Mouse (Mus musculus) heart, embryonic 15.5 days (tissue): Measurements from ENCODE around the gene Gm17509. TPM values are rescaled to one million over a fixed set of nuclear protein-coding genes. Genes with fewer than 3 reads are reported as not detected.
A peak's percentile ranks its signal among the peaks of the same experiment; 100 is the strongest.
"Not testable (repeated sequence)": the region's sequence is repeated elsewhere in the genome, so short reads cannot be mapped to it uniquely, and the experiment has no call there.

Source experiments
- ATAC-seq: fragments of 200-750 bp; cut with Nextera tagmentation; replicated peaks from 2 replicates; pipeline ENCODE4 v1.8.0; 2017; ENCODE audit warnings: low read depth, moderate TSS enrichment; ENCODE audit not compliant: insufficient number of reproducible peaks, insufficient read depth, low FRiP score
- H3K27ac ChIP-seq: fragments of 300-500 bp; sonication (generic); 2 replicates; pipeline ENCODE4 v1.5.1; 2015; ENCODE audit warnings: mild to moderate bottlenecking, inconsistent platforms
- H3K27me3 ChIP-seq: fragments of 300-500 bp; sonication (generic); 2 replicates; pipeline ENCODE4 v1.6.1; 2015; ENCODE audit warnings: inconsistent platforms
- H3K36me3 ChIP-seq: fragments of 300-500 bp; sonication (generic); 2 replicates; pipeline ENCODE4 v1.6.1; 2015; ENCODE audit warnings: mild to moderate bottlenecking, inconsistent platforms
- H3K4me1 ChIP-seq: fragments of 300-500 bp; sonication (generic); replicated peaks from 2 replicates; pipeline ENCODE4 v1.6.1; 2015; ENCODE audit warnings: inconsistent platforms
- H3K4me2 ChIP-seq: fragments of 300-500 bp; sonication (generic); 2 replicates; pipeline ENCODE4 v1.6.1; 2015; ENCODE audit warnings: inconsistent platforms, mild to moderate bottlenecking, moderate library complexity
- H3K4me3 ChIP-seq: fragments of 300-500 bp; sonication (generic); 2 replicates; pipeline ENCODE4 v1.5.1; 2015; ENCODE audit warnings: mild to moderate bottlenecking, inconsistent platforms
- H3K9ac ChIP-seq: fragments of 300-500 bp; sonication (generic); 2 replicates; pipeline ENCODE4 v1.6.1; 2015; ENCODE audit warnings: mild to moderate bottlenecking, inconsistent platforms
- H3K9me3 ChIP-seq: fragments of 300-500 bp; sonication (generic); replicated peaks from 2 replicates; pipeline ENCODE4 v1.6.1; 2016; ENCODE audit warnings: inconsistent platforms
- WGBS: fragments of 180-500 bp; shearing (Covaris S2); methylation state at CpG from one replicate; pipeline ENCODE4 v1.1.7; 2015; ENCODE audit warnings: mixed read lengths; 5-methylcytosine and 5-hydroxymethylcytosine counted together
- polyA plus RNA-seq: library from polyadenylated mRNA; unstranded; fragments of >200 nt; fragmentation: Nextera tagmentation; extraction: Ambion mirVana; gene quantifications from 2 replicates; pipeline ENCODE4 v1.2.1, GENCODE M21; 2015

Gm17509 gene
- polyA plus RNA-seq, 1 experiment from 2014 or later = not detected

- Histone ChIP-seq H3K4me1 (no peaks in the 10 kb centered on the region), H3K27me3 (no peaks in the 10 kb centered on the region), H3K4me3 (no peak overlapping the region), H3K9ac (no peak overlapping the region), H3K27ac (no peak overlapping the region), H3K9me3 (no peaks in the 10 kb centered on the region), H3K4me2 (no peak overlapping the region), H3K36me3 (no peaks in the 10 kb centered on the region)
- 86% methylated on average over 7 of the region's 7 CpGs for WGBS
- no peak for ATAC-seq
These were observed 16.2 kb downstream of the Gm17509 start for GRCm38 (mm10) chr13:117204685-117205084.

GRCm38 (mm10) chr13:117202755-117203471, 18.0 kb downstream of the Gm17509 start:
- H3K4me1 ChIP-seq = no peaks in the 10 kb centered on the region
- no peaks in the 10 kb centered on the region for H3K36me3 ChIP-seq
- ATAC-seq = no peak
- no peak overlapping the region for H3K9ac ChIP-seq
- no peak overlapping the region for H3K4me3 ChIP-seq
- H3K27me3 ChIP-seq = no peaks in the 10 kb centered on the region
- no peak overlapping the region for H3K27ac ChIP-seq
- WGBS = 43% methylated on average over 22 of the region's 22 CpGs
- H3K4me2 ChIP-seq = 0 out of 2 replicates have a peak overlapping the region, but pooled peaks have one; percentile 2
- no peaks in the 10 kb centered on the region for H3K9me3 ChIP-seq

DNA sequence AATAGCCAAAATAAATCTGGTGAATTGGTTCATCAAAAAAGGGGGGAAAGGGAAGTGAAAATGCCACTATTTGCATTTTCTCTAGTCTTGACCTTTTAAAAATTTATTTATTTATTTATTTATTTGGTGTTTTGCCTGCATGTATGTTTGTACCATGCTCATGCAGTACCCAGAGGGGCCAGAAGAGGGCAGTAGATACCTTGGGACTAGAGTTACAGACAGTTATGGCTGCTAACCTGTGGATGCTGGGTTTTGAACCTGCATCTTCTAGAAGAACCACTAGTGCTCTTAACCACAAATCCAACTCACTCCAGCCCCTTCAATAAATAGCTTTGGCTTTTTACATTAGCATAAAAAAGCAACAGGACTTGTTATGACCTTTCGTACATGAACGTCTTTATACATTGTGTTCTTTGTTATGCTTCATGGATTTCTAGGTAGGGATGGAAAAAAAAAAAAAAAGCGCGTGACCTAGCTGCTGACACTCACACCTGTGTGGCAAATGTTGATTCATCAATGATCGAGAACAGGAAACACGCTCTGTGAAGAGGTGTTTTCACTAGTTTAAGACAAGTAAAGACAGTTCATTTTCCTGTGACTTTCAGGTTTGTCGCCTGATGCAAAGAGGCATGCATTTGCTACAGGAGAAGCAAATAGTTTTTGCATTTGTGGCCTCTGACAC, 22.3 kb downstream of the Gm17509 start:
- Histone ChIP-seq H3K27me3 (no peaks in the 10 kb centered on the region), H3K4me1 (no peaks in the 10 kb centered on the region), H3K27ac (no peak overlapping the region), H3K4me3 (no peak overlapping the region), H3K4me2 (no peak overlapping the region), H3K9me3 (no peaks in the 10 kb centered on the region), H3K36me3 (no peaks in the 10 kb centered on the region), H3K9ac (no peak overlapping the region)
- 89% methylated on average over 7 of the region's 7 CpGs for WGBS
- no peak for ATAC-seq

DNA sequence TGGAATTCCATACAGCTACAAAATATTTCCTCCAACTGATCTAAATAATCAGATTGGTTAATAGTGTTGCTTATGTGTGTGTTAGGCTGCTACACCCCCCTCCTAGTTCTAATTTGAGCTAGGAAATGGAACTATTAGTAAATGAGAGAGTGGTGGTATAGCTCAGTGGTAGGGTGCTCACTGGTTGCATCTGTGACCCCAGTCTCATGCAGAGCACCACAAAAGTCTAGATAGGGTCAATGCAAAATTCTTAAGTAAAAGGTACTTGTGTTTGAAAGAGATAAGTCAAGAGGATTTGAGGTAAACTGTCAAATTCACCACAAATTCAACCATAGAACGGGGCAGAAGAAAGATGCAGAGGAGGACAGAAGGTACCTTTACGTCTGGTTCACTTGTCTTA, 23.2 kb downstream of the Gm17509 start:
- ATAC-seq = no peak
- 88% methylated on average over 2 of the region's 2 CpGs for WGBS
- H3K9ac ChIP-seq = no peak overlapping the region
- H3K4me3 ChIP-seq = no peak overlapping the region
- H3K36me3 ChIP-seq = no peaks in the 10 kb centered on the region
- H3K9me3 ChIP-seq = no peaks in the 10 kb centered on the region
- H3K4me1 ChIP-seq = no peaks in the 10 kb centered on the region
- no peaks in the 10 kb centered on the region for H3K27me3 ChIP-seq
- H3K4me2 ChIP-seq = no peak overlapping the region
- no peak overlapping the region for H3K27ac ChIP-seq

DNA sequence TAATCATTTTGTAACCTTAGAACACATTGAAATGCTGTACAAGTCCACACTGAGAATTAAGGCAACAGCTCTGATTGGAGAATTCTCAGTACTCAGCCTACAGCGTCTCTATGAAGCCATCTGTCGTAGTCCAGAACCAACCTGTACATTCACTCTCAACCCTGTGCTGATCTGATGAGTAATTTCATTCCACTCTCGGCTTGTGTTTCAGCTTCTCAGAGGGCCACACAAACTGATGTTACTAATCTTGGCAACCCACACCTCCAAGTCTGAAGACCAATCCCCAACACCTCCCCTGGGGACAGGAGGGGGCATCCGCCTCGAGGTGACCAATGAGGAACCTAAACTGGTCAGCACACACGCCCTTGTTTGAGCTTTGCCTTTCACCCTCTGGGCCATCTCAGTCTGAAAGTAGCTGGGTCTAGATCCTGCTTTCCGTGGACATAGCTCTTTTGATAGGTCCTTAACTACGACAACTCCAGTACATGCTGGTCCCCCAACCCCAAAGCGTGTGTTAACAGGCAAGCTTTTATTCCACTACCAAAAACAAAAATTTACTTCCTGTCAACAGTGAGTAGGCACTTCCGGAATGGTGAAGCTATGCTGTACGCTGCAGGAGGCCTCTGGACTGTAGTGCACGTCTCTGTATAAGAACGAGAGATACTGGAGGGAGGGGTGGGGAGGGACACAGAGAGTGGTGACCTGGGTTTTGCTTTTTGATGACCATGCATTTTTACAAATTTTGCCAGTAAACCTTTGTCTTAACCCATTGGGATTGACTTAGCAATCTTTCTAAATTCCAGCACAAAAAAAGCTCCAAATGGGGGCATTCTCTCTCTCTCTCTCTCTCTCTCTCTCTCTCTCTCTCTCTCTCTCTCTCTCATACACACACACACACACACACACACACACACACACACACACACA, 25.0 kb downstream of the Gm17509 start:
- WGBS = 76% methylated on average over 13 of the region's 13 CpGs
- no peak for ATAC-seq
- no peaks in the 10 kb centered on the region for H3K9me3 ChIP-seq

GRCm38 (mm10) chr13:117193422-117193983, 27.4 kb downstream of the Gm17509 start:
- no peaks in the 10 kb centered on the region for H3K27me3 ChIP-seq
- WGBS = 63% methylated on average over 7 of the region's 7 CpGs
- no peak for ATAC-seq

More for the DNA sequence above, 25.0 kb downstream of the Gm17509 start:
- Histone ChIP-seq H3K4me3 (no peak overlapping the region), H3K9ac (no peak overlapping the region), H3K36me3 (no peaks in the 10 kb centered on the region), H3K27me3 (no peaks in the 10 kb centered on the region), H3K4me1 (no peaks in the 10 kb centered on the region), H3K4me2 (no peak overlapping the region), H3K27ac (no peak overlapping the region)

GRCm38 (mm10) chr13:117192161-117192560, 28.7 kb downstream of the Gm17509 start:
- no peak overlapping the region for H3K9ac ChIP-seq
- H3K36me3 ChIP-seq = no peaks in the 10 kb centered on the region
- no peaks in the 10 kb centered on the region for H3K27me3 ChIP-seq
- no peak for ATAC-seq
- H3K4me1 ChIP-seq = no peaks in the 10 kb centered on the region
- H3K4me2 ChIP-seq = no peak overlapping the region
- no peak overlapping the region for H3K27ac ChIP-seq
- WGBS = 82% methylated on average over 5 of the region's 5 CpGs
- no peak overlapping the region for H3K4me3 ChIP-seq
- H3K9me3 ChIP-seq = no peaks in the 10 kb centered on the region

More at GRCm38 (mm10) chr13:117193422-117193983, 27.4 kb downstream of the Gm17509 start:
- no peaks in the 10 kb centered on the region for H3K36me3 ChIP-seq
- H3K4me2 ChIP-seq = no peak overlapping the region
- no peaks in the 10 kb centered on the region for H3K9me3 ChIP-seq
- no peaks in the 10 kb centered on the region for H3K4me1 ChIP-seq
- no peak overlapping the region for H3K9ac ChIP-seq
- no peak overlapping the region for H3K4me3 ChIP-seq
- H3K27ac ChIP-seq = no peak overlapping the region

DNA sequence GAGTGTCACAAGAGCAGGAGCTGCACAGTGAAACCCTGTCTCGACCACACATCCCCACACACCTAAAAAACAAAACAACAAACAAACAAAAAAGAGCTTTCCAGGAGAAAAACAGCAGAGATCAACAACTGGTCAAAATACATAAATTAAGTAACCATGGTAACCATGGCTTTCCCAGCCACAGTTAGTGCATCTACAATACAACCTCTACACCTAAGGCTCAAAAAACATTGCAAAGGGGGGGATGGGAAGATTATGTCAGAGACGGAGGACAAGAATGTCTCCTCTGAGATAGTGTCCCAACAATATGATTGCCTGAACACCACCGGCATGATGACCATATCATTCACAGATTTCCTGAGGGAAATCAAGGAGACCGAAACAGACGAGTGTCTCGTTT, 35.5 kb downstream of the Gm17509 start:
- no peaks in the 10 kb centered on the region for H3K4me1 ChIP-seq
- H3K27ac ChIP-seq = no peak overlapping the region
- no peak overlapping the region for H3K4me2 ChIP-seq
- H3K9me3 ChIP-seq = no peaks in the 10 kb centered on the region
- 43% methylated on average over 6 of the region's 6 CpGs for WGBS
- H3K9ac ChIP-seq = no peak overlapping the region
- H3K4me3 ChIP-seq = no peak overlapping the region
- ATAC-seq = no peak
- no peaks in the 10 kb centered on the region for H3K36me3 ChIP-seq
- no peaks in the 10 kb centered on the region for H3K27me3 ChIP-seq

- Histone ChIP-seq H3K4me3 (no peak overlapping the region), H3K27ac (no peak overlapping the region), H3K9ac (no peak overlapping the region), H3K36me3 (no peaks in the 10 kb centered on the region), H3K4me1 (no peaks in the 10 kb centered on the region), H3K27me3 (no peaks in the 10 kb centered on the region), H3K9me3 (no peaks in the 10 kb centered on the region), H3K4me2 (no peak overlapping the region)
- 70% methylated on average over 6 of the region's 6 CpGs for WGBS
- ATAC-seq = no peak
These were observed 37.6 kb downstream of the Gm17509 start for GRCm38 (mm10) chr13:117183288-117183687.

DNA sequence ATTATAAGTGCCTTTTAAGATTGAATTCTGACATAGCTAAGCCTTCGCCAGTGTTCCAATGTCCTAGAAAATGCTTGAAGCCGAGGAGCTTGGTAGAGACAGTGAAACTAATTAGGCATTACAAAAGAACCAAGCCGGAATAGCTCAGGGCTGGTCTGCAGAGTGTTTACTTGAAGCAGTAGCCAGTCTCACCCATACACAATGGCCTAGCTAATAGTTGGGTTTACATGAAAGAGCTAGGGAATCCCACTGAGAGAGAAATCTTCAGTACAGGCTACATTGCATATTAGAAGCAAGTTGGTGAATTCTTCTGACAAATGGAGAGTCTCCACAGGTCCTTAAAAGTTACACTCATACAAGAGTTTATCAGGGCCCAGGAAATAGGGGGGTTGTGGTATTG, 40.0 kb downstream of the Gm17509 start:
- not testable (repeated sequence) for H3K27me3 ChIP-seq, H3K4me2 ChIP-seq, H3K4me1 ChIP-seq, H3K9me3 ChIP-seq, H3K9ac ChIP-seq, H3K27ac ChIP-seq, H3K36me3 ChIP-seq, H3K4me3 ChIP-seq, ATAC-seq
- WGBS = 74% methylated on average over 3 of the region's 3 CpGs
